Mouse (Mus musculus): ENCODE data around the gene Btbd35f8. TPM values are rescaled to one million over a fixed set of nuclear protein-coding genes. Genes with fewer than 3 reads are reported as not detected.
"Not testable (repeated sequence)": the region's sequence is repeated elsewhere in the genome, so short reads cannot be mapped to it uniquely, and the experiment has no call there.

The Btbd35f8 gene
- total RNA-seq (2015; ENCODE audit: low replicate concordance) (not detected in 2 replicates), total RNA-seq (2017; ENCODE audit: low replicate concordance) (not detected in 2 replicates)

DNA sequence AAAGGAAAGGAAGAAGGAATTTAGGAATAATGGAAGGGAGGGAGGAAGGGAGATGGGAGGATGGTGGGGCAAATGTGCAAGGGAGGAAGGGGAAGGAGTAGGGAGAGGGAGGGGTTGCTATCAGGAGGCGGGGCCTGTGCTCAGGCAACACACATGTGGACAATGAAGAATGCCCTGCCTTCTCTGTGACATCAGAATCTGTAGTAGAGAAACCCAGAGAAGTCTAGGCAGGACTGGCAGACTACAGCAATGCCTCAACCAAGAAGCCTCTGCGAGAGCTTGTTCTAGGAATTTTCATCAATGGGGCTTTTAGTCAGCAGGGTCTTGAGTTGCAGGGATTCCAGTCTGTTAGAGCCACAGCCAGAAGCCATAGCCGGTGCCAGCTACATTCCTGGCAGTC lies at the start of gene Btbd35f8:
Gene Btbd35f8 (plus strand): TSS at position 301 of the 400 bp plus-strand sequence.
- ATAC-seq (replicated peaks; ENCODE audit: low FRiP score, poor library complexity, severe bottlenecking): not testable (repeated sequence)

Other genes with a start within 250 kb of the Btbd35f8 start
- gene Spin2g, start 211.8 kb upstream of the Btbd35f8 start, total RNA-seq (2015; ENCODE audit: low replicate concordance): not detected in 2 replicates
- not detected in 2 replicates for gene Spin2g, start 211.8 kb upstream of the Btbd35f8 start, total RNA-seq (2017; ENCODE audit: low replicate concordance)

All from erythroblast, adult 5-6 weeks (primary cell).